Mouse (Mus musculus) lung, postnatal 0 days (tissue): ENCODE results near the gene Rpl28. TPM values are rescaled to one million over a fixed set of nuclear protein-coding genes. Genes with fewer than 3 reads are reported as not detected.
A peak's percentile ranks its signal among the peaks of the same experiment; 100 is the strongest.
"Not testable (repeated sequence)": the region's sequence is repeated elsewhere in the genome, so short reads cannot be mapped to it uniquely, and the experiment has no call there.

Experiments used
- ATAC-seq: fragments of 200-750 bp; cut with Nextera tagmentation; 2 replicates; pipeline ENCODE4 v1.8.0; 2017; ENCODE audit warnings: moderate library complexity
- DNase-seq: peaks from one replicate; pipeline ENCODE4 v3.0.0-alpha.2; 2016; ENCODE audit warnings: low spot score
- H3K27ac ChIP-seq: fragments of 300-500 bp; sonication (generic); 2 replicates; pipeline ENCODE4 v1.5.1; 2014; ENCODE audit warnings: antibody characterized with exemption, mild to moderate bottlenecking, low read length, mixed read lengths
- H3K27me3 ChIP-seq: fragments of 300-500 bp; sonication (generic); replicated peaks from 2 replicates; pipeline ENCODE4 v1.6.1; 2014; ENCODE audit warnings: low read length, mixed read lengths; ENCODE audit not compliant: insufficient read depth
- H3K36me3 ChIP-seq: fragments of 300-500 bp; sonication (generic); 2 replicates; pipeline ENCODE4 v1.6.1; 2014; ENCODE audit warnings: low read length, mixed read lengths; ENCODE audit not compliant: insufficient read depth
- H3K4me1 ChIP-seq: fragments of 300-500 bp; sonication (generic); 2 replicates; pipeline ENCODE4 v1.6.1; 2014; ENCODE audit warnings: antibody characterized with exemption, low read depth, low read length, mixed read lengths; ENCODE audit not compliant: insufficient read depth
- H3K4me2 ChIP-seq: fragments of 300-500 bp; sonication (generic); replicated peaks from 2 replicates; pipeline ENCODE4 v1.6.1; 2014; ENCODE audit warnings: low read depth, mild to moderate bottlenecking, low read length, moderate library complexity, mixed read lengths
- H3K4me3 ChIP-seq: fragments of 300-500 bp; sonication (generic); 2 replicates; pipeline ENCODE4 v1.5.1; 2014; ENCODE audit warnings: low read depth, low read length
- H3K9ac ChIP-seq: fragments of 300-500 bp; sonication (generic); replicated peaks from 2 replicates; pipeline ENCODE4 v1.6.1; 2014; ENCODE audit warnings: low read depth, mild to moderate bottlenecking
- H3K9me3 ChIP-seq: fragments of 300-500 bp; sonication (generic); 2 replicates; pipeline ENCODE4 v1.6.1; 2016; ENCODE audit warnings: low read length, mixed read lengths
- CTCF ChIP-seq: IDR thresholded peaks from 2 replicates; pipeline ENCODE4 v1.5.1; 2016; ENCODE audit warnings: antibody characterized with exemption, mild to moderate bottlenecking
- EP300 ChIP-seq: IDR thresholded peaks from 2 replicates; pipeline ENCODE4 v1.6.1; 2016; ENCODE audit warnings: antibody characterized with exemption, mild to moderate bottlenecking, control low read depth
- WGBS: fragments of 180-500 bp; shearing (Covaris S2); extraction: QIAGEN DNeasy Blood & Tissue Kit; methylation state at CpG from one replicate; pipeline ENCODE4 v1.1.7; 2014; 5-methylcytosine and 5-hydroxymethylcytosine counted together
- polyA plus RNA-seq: library from polyadenylated mRNA; unstranded; fragments of >200 nt; fragmentation: Nextera tagmentation; extraction: Ambion mirVana; gene quantifications from 2 replicates; pipeline ENCODE4 v1.2.1, GENCODE M21; 2015

Rpl28 gene
- polyA plus RNA-seq, 1 experiment from 2014 or later = 294 TPM

DNA sequence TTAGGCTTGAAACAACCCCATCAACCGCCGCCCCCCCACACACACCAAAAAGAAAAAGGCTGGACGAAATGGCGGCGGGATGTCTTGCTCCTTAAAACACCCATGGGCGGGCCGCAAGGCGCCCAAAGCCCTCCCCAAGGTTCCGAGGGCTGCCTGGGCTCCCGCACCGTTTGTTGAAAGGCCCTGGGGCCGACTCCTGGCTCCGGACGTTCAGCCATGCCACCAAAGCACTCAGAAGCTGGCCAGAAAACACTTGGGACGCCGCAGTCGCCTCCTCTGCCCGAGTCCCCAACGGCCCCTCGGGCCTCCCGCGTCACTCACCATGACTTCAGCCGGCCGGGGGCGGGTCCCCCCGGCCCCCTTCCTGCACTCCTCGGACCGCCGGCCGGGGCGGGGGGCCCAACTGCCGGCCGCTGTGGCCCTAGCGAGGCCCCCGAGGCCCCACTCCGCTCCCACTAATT is 19.2 kb downstream of the Rpl28 start:
- WGBS = under 1% methylated on average over 21 of the region's 36 CpGs
- H3K4me2 ChIP-seq = peak overlapping the region; percentile 78
- H3K27me3 ChIP-seq = no peaks in the 10 kb centered on the region
- DNase-seq (peak; percentile 57), ATAC-seq (no peak)
- no peaks in the 10 kb centered on the region; the same call in 1 of the 2 replicates for H3K36me3 ChIP-seq
- H3K9me3 ChIP-seq = no peaks in the 10 kb centered on the region
- H3K9ac ChIP-seq = peak overlapping the region; percentile 94
- H3K27ac ChIP-seq = peak overlapping the region; percentile 96
- TF ChIP-seq CTCF (no peak), EP300 (no peak)
- H3K4me1 ChIP-seq = no peaks in the 10 kb centered on the region; the same call in 1 of the 2 replicates
- H3K4me3 ChIP-seq = peak overlapping the region; percentile 97

DNA sequence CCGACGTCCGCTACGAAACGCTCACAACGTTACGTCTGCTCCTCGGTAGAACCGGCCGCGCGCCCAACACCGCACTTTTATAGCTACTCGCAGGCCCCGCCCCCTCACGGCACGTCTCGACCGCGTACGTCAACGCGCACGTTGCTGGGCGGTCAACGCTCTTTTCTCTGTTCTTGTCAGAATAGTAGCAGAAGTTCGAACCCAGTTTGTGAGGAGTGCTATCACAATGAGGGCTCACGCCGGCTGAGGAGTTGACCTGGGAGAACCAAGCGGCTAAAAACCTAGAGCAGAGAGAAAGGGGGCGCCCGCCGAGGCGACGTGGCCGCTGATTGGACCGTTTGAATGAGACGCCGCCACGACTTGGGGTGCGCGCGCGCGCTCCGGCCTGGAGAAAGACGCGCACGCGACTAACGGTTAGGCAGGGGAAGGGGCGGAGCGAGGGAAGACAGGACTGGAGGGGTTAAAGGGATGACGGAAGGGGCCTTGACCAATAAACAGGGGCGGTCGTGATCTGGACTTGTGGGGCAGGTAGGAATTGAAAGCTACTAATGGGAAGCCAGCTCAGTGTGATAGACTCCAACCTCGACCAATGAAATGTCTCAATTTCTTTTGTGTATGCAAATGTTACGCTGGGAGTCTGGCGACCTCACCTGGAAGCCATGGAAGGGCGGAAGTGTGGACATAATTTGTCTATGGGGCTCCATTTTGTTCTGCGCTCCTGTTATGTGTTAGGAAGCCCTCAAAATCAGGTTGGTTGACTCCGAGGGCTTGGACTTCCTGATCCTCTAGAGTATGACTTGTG is 19.8 kb downstream of the Rpl28 start, which contains the start of gene Ube2s:
TSS of gene Ube2s (minus strand) at position 288 of the 802 bp plus-strand sequence.
- H3K4me1 ChIP-seq = peaks cover 2% of the 10 kb centered on the region; the same call in 1 of the 2 replicates
- no peaks in the 10 kb centered on the region; the same call in 1 of the 2 replicates for H3K36me3 ChIP-seq
- peak within 1 kb of the TSS; percentile 78 for H3K4me2 ChIP-seq
- H3K27ac ChIP-seq = peak within 1 kb of the TSS; percentile 96
- WGBS = under 1% methylated on average over 62 of the region's 62 CpGs
- peak; percentile 97 for ATAC-seq
- peak; percentile 72; the same call in 1 of the 2 replicates for TF ChIP-seq EP300
- peak; percentile 44 for TF ChIP-seq CTCF
- DNase-seq = peak; percentile 100
- H3K9ac ChIP-seq = peak within 1 kb of the TSS; percentile 94
- H3K4me3 ChIP-seq = peak within 1 kb of the TSS; percentile 97
- H3K27me3 ChIP-seq = no peaks in the 10 kb centered on the region
- H3K9me3 ChIP-seq = no peaks in the 10 kb centered on the region

GRCm38 (mm10) chr7:4813105-4813791 is 20.6 kb downstream of the Rpl28 start:
- H3K27ac ChIP-seq = peak overlapping the region; percentile 95
- H3K4me2 ChIP-seq = peak overlapping the region; percentile 55
- H3K9ac ChIP-seq = no peak overlapping the region
- ATAC-seq = no peak
- DNase-seq = no peak
- peak overlapping the region; percentile 97 for H3K4me3 ChIP-seq
- H3K27me3 ChIP-seq = no peaks in the 10 kb centered on the region
- TF ChIP-seq EP300 (no peak), CTCF (no peak)
- no peaks in the 10 kb centered on the region for H3K9me3 ChIP-seq
- 21% methylated on average over 8 of the region's 8 CpGs for WGBS
- H3K4me1 ChIP-seq = peaks cover 5% of the 10 kb centered on the region; the same call in 1 of the 2 replicates
- no peaks in the 10 kb centered on the region for H3K36me3 ChIP-seq

DNA sequence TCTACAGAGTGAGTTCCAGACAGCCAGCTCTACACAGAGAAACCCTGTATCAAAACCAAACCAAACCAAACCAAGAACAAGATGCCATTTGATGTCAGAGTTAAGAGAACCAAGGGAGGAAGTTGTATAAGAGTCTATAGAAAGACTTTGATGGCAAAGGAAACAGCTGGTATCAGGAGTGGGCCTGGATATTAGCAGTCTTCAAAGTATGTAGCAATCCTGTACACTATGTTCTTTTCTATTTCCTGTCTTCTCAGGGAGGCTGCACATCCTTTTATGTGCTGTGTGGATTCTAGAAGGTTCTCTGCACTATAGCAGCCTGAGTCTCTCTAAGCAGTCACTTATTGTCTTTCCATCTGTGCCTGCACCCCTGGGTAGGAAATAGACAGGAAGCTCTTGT is 23.9 kb downstream of the Rpl28 start:
- peak; percentile 78 for DNase-seq
- no peak; the same call in 1 of the 2 replicates for ATAC-seq
- Histone ChIP-seq H3K4me2 (no peak overlapping the region), H3K36me3 (no peaks in the 10 kb centered on the region), H3K4me3 (no peak overlapping the region), H3K27ac (peak overlapping the region; percentile 35; the same call in 1 of the 2 replicates), H3K9ac (no peak overlapping the region), H3K9me3 (no peaks in the 10 kb centered on the region), H3K4me1 (peaks cover 5% of the 10 kb centered on the region; the same call in 1 of the 2 replicates), H3K27me3 (no peaks in the 10 kb centered on the region)
- TF ChIP-seq EP300 (peak; percentile 84), CTCF (no peak)

DNA sequence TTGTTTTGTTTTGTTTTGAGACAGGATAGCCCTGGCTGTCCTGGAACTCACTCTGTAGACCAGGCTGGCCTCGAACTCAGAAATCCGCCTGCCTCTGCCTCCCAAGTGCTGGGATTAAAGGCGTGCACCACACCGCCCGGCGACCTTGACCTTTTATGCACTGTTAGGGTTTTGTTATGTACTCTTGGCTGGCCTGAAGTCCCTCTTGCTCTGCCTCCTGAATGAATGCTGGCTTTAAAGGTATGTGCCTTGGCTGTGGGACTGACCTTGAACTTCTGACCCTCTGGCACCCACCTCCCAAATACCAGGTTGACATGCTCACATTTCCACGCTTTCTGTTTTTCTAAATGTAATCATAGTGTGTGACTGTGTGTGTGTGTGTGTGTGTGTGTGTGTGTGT is 28.3 kb downstream of the Rpl28 start:
- not testable (repeated sequence) for H3K4me2 ChIP-seq, H3K4me3 ChIP-seq, H3K27me3 ChIP-seq, H3K4me1 ChIP-seq, H3K27ac ChIP-seq, H3K9me3 ChIP-seq, H3K36me3 ChIP-seq, H3K9ac ChIP-seq, DNase-seq, ATAC-seq
- WGBS = 89% methylated on average over 7 of the region's 7 CpGs

DNA sequence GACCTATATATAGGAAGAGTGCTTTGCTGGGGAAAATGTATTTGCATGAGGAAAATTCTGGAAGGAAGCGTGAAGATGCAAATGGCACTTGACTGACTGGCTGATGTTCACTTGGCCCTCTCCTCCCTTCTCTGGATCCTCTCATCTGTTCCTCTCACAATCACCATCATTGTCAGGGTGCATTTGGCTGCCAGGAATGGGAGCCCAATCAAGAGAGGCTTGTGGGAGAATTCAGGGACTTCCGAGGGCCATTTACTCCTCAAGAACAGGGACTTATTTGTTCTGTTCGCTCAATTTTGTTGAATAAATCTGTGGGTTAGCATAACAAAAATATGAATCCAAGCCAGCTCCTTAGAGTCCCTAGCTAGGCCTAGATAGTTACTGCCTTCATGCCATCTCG is 29.0 kb downstream of the Rpl28 start:
- H3K27ac ChIP-seq = peak overlapping the region; percentile 80
- no peak for DNase-seq
- no peak overlapping the region for H3K4me2 ChIP-seq
- H3K27me3 ChIP-seq = no peaks in the 10 kb centered on the region
- H3K9ac ChIP-seq = no peak overlapping the region
- H3K4me3 ChIP-seq = no peak overlapping the region
- no peaks in the 10 kb centered on the region for H3K36me3 ChIP-seq
- ATAC-seq = no peak
- WGBS = 50% methylated on average over 4 of the region's 4 CpGs
- H3K9me3 ChIP-seq = no peaks in the 10 kb centered on the region
- H3K4me1 ChIP-seq = 0 out of 2 replicates have a peak, but pooled peaks cover 5% of the 10 kb centered on the region
- no peak for TF ChIP-seq EP300
- no peak for TF ChIP-seq CTCF
